Mouse (Mus musculus): ENCODE measurements at regions not wholly inside any gene's neighbourhood (a gene's known extent, or its start where the extent isn't known, plus 50 kb on each side); places are given as distances from the start of the nearest gene placed in this dataset.

DNA sequence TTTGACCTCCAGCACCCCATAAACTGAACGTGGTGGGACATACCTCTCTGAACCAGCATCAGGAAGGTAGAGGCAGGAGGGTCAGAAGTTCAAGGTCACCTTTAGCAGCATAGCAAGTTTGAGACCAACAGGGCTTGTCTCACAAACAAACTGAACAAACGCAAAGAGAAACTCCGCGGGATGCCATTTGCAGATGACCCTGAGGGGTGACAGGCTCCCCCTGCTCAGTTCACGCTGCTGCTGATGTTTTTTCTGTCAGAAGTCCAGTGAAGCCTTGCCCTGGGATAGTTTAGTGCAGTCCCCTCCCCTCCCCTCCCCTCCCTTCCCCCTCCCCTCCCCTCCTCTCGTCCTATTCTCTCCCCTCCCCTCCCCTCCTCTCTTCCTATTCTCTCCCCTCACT is 262.1 kb downstream of the Ajap1 start:
- ATAC-seq (ENCODE audit: extremely low read depth, insufficient number of reproducible peaks, low FRiP score, poor library complexity, severe bottlenecking) = no peak
- no peak overlapping the region for H3K4me3 ChIP-seq (ENCODE audit: low read depth, low read length)
- no peaks in the 10 kb centered on the region for H3K36me3 ChIP-seq (replicated peaks)
- TF ChIP-seq TAL1 (conservative IDR thresholded peaks at IDR 0.05; ENCODE audit: low read depth, low read length) (no peak), CTCF (IDR thresholded peaks at IDR 0.05; ENCODE audit: low read depth, low read length) (no peak), GATA2 (IDR thresholded peaks at IDR 0.05; ENCODE audit: borderline replicate concordance, low read depth, low read length) (no peak), GATA1 (IDR thresholded peaks at IDR 0.05; ENCODE audit: borderline replicate concordance, low read length) (no peak), POLR2AphosphoS5 (IDR thresholded peaks at IDR 0.05; ENCODE audit: insufficient replicate concordance, low read depth, low read length) (no peak)
- no peaks in the 10 kb centered on the region for H3K4me1 ChIP-seq (ENCODE audit: insufficient read depth, low read depth, low read length)
- peaks cover 86% of the 10 kb centered on the region for H3K9me3 ChIP-seq (replicated peaks)
- no peaks in the 10 kb centered on the region for H3K27me3 ChIP-seq (ENCODE audit: insufficient read depth, low read length)
- DNase-seq (ENCODE audit: low spot score) = no peak

DNA sequence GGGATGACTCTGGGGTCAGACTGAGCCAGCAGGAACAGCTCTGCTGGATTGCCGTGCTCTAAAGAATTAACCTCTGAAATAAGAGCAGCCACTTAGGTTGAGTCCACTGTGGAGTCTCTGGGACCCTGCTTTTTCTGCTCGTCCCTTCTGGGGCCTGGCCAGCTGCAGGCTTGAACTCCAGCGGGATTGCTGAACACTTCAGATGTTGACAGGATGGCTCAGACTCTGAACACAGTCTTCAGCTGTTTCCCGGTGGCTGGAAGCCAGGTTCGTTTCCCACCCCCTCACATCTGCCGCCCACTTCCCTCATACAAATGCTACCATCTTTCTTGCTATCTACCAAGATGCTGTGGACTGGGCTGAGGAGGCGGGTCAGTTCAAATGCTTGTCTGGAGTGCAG is 262.5 kb downstream of the Ajap1 start:
- Histone ChIP-seq H3K27me3 (ENCODE audit: insufficient read depth, low read length) (no peaks in the 10 kb centered on the region), H3K36me3 (replicated peaks) (no peaks in the 10 kb centered on the region), H3K9me3 (replicated peaks) (peaks cover 86% of the 10 kb centered on the region), H3K4me3 (ENCODE audit: low read depth, low read length) (no peak overlapping the region), H3K4me1 (ENCODE audit: insufficient read depth, low read depth, low read length) (no peaks in the 10 kb centered on the region)
- DNase-seq (ENCODE audit: low spot score) (no peak), ATAC-seq (ENCODE audit: extremely low read depth, insufficient number of reproducible peaks, low FRiP score, poor library complexity, severe bottlenecking) (no peak)
- TF ChIP-seq GATA1 (IDR thresholded peaks at IDR 0.05; ENCODE audit: borderline replicate concordance, low read length) (no peak), GATA2 (IDR thresholded peaks at IDR 0.05; ENCODE audit: borderline replicate concordance, low read depth, low read length) (no peak), CTCF (IDR thresholded peaks at IDR 0.05; ENCODE audit: low read depth, low read length) (no peak), POLR2AphosphoS5 (IDR thresholded peaks at IDR 0.05; ENCODE audit: insufficient replicate concordance, low read depth, low read length) (no peak), TAL1 (conservative IDR thresholded peaks at IDR 0.05; ENCODE audit: low read depth, low read length) (no peak)

DNA sequence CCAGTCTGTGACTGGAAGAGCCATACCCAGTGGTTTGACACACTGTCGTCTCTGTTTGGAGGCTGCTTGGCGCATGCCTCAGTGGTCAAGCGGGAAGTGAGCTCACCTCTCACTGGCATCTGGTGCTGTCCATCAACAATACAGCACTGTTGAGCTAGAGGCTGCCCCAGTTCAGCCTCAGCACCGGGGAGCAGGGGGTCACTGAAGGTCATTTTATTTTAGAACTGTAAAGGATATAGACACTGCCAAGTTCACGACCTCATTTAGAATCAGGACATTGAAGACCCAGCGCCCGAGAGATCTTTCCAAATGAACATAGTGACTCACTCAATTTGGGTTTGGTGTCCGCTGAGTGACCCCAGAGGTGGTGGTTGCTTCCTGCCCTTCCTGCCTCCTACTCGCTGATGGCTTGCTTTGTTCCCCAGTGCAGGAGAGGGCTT is 265.1 kb downstream of the Ajap1 start:
- TF ChIP-seq GATA2 (IDR thresholded peaks at IDR 0.05; ENCODE audit: borderline replicate concordance, low read depth, low read length) = no peak
- no peak for TF ChIP-seq CTCF (IDR thresholded peaks at IDR 0.05; ENCODE audit: low read depth, low read length)
- TF ChIP-seq GATA1 (IDR thresholded peaks at IDR 0.05; ENCODE audit: borderline replicate concordance, low read length) = no peak
- no peak for TF ChIP-seq POLR2AphosphoS5 (IDR thresholded peaks at IDR 0.05; ENCODE audit: insufficient replicate concordance, low read depth, low read length)
- TF ChIP-seq TAL1 (conservative IDR thresholded peaks at IDR 0.05; ENCODE audit: low read depth, low read length) = no peak
- H3K36me3 ChIP-seq (replicated peaks) = no peaks in the 10 kb centered on the region
- H3K4me1 ChIP-seq (ENCODE audit: insufficient read depth, low read depth, low read length) = no peaks in the 10 kb centered on the region
- H3K9me3 ChIP-seq (replicated peaks) = peaks cover 86% of the 10 kb centered on the region
- H3K4me3 ChIP-seq (ENCODE audit: low read depth, low read length) = no peak overlapping the region
- ATAC-seq (ENCODE audit: extremely low read depth, insufficient number of reproducible peaks, low FRiP score, poor library complexity, severe bottlenecking) = no peak
- DNase-seq (ENCODE audit: low spot score) = no peak
- no peaks in the 10 kb centered on the region for H3K27me3 ChIP-seq (ENCODE audit: insufficient read depth, low read length)

DNA sequence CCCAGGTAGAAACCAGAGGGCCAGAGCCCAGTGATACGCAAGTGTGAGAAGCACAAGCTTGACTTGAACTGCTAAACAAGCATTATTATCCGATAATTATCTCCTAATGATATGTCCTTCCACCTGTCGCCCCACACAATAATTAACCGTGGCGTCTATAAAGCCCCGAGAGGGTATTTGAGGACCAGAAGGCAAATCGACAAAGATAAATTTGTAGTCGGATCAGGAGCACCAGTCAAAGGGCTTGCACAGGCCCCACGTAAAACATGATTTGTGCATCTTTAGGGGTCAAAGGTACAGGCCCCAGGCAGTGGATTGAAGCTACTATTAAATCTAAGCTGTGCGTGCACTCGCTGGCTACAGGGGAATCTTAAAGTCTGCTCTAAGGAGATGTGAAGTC is 270.5 kb downstream of the Ajap1 start:
- ATAC-seq (ENCODE audit: extremely low read depth, insufficient number of reproducible peaks, low FRiP score, poor library complexity, severe bottlenecking) (no peak), DNase-seq (ENCODE audit: low spot score) (no peak)
- H3K4me1 ChIP-seq (ENCODE audit: insufficient read depth, low read depth, low read length) = no peaks in the 10 kb centered on the region
- no peaks in the 10 kb centered on the region for H3K36me3 ChIP-seq (replicated peaks)
- H3K9me3 ChIP-seq (replicated peaks) = peaks cover 86% of the 10 kb centered on the region
- TF ChIP-seq GATA2 (IDR thresholded peaks at IDR 0.05; ENCODE audit: borderline replicate concordance, low read depth, low read length) (no peak), CTCF (IDR thresholded peaks at IDR 0.05; ENCODE audit: low read depth, low read length) (no peak), GATA1 (IDR thresholded peaks at IDR 0.05; ENCODE audit: borderline replicate concordance, low read length) (no peak), TAL1 (conservative IDR thresholded peaks at IDR 0.05; ENCODE audit: low read depth, low read length) (no peak), POLR2AphosphoS5 (IDR thresholded peaks at IDR 0.05; ENCODE audit: insufficient replicate concordance, low read depth, low read length) (no peak)
- no peaks in the 10 kb centered on the region for H3K27me3 ChIP-seq (ENCODE audit: insufficient read depth, low read length)
- no peak overlapping the region for H3K4me3 ChIP-seq (ENCODE audit: low read depth, low read length)

DNA sequence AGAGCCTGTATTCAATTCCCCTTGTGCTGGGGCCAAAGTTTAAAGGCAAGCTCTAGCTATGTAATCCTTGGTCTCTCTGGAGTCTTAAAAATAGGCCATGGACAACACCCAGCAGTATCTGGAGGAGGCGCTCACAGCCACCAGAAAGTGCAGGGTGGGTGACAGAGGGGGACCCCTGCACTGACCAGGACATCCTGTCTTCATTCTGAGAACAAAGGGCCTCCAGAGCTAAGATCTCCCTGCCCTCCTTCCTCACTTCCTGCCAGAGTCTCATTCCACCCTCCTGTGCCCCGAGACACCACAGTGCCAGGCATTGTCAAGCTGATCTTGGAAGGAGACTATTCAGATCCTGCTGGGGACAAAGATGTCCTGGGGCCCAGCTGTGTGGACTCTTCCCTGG is 273.8 kb downstream of the Ajap1 start:
- Histone ChIP-seq H3K27me3 (ENCODE audit: insufficient read depth, low read length) (no peaks in the 10 kb centered on the region), H3K4me3 (ENCODE audit: low read depth, low read length) (no peak overlapping the region), H3K36me3 (replicated peaks) (no peaks in the 10 kb centered on the region), H3K9me3 (replicated peaks) (peaks cover 84% of the 10 kb centered on the region), H3K4me1 (ENCODE audit: insufficient read depth, low read depth, low read length) (no peaks in the 10 kb centered on the region)
- no peak for DNase-seq (ENCODE audit: low spot score)
- TF ChIP-seq GATA2 (IDR thresholded peaks at IDR 0.05; ENCODE audit: borderline replicate concordance, low read depth, low read length) (no peak), POLR2AphosphoS5 (IDR thresholded peaks at IDR 0.05; ENCODE audit: insufficient replicate concordance, low read depth, low read length) (no peak), TAL1 (conservative IDR thresholded peaks at IDR 0.05; ENCODE audit: low read depth, low read length) (no peak), GATA1 (IDR thresholded peaks at IDR 0.05; ENCODE audit: borderline replicate concordance, low read length) (no peak), CTCF (IDR thresholded peaks at IDR 0.05; ENCODE audit: low read depth, low read length) (no peak)
- ATAC-seq (ENCODE audit: extremely low read depth, insufficient number of reproducible peaks, low FRiP score, poor library complexity, severe bottlenecking) = no peak

DNA sequence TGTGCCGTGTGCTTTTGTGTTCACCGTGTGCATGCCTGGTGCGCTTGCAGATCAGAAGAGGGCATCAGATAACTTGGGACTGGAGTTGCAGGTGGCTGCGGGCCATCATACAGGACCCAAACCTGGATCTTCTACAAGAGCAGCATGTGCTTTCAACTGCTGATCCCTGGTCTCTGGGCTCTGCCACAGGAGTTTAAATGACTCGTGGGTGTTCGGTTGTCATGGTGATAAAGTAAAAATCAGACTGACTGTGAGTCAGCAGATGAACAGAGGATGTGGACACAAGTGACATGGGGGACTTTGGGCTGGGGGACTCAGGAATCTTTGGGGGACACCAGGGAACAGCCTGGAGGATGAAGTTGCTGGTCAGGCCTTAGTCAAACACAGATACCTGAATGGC is 274.4 kb downstream of the Ajap1 start:
- Histone ChIP-seq H3K4me3 (ENCODE audit: low read depth, low read length) (no peak overlapping the region), H3K9me3 (replicated peaks) (peaks cover 79% of the 10 kb centered on the region), H3K4me1 (ENCODE audit: insufficient read depth, low read depth, low read length) (no peaks in the 10 kb centered on the region), H3K36me3 (replicated peaks) (no peaks in the 10 kb centered on the region), H3K27me3 (ENCODE audit: insufficient read depth, low read length) (no peaks in the 10 kb centered on the region)
- no peak for DNase-seq (ENCODE audit: low spot score)
- TF ChIP-seq CTCF (IDR thresholded peaks at IDR 0.05; ENCODE audit: low read depth, low read length) = no peak
- no peak for TF ChIP-seq GATA1 (IDR thresholded peaks at IDR 0.05; ENCODE audit: borderline replicate concordance, low read length)
- TF ChIP-seq GATA2 (IDR thresholded peaks at IDR 0.05; ENCODE audit: borderline replicate concordance, low read depth, low read length) = no peak
- TF ChIP-seq TAL1 (conservative IDR thresholded peaks at IDR 0.05; ENCODE audit: low read depth, low read length) = no peak
- no peak for TF ChIP-seq POLR2AphosphoS5 (IDR thresholded peaks at IDR 0.05; ENCODE audit: insufficient replicate concordance, low read depth, low read length)
- no peak for ATAC-seq (ENCODE audit: extremely low read depth, insufficient number of reproducible peaks, low FRiP score, poor library complexity, severe bottlenecking)

All from G1E (cell line).